12 mouse cellular contexts compared by ENCODE assay signal in the genomic region with DNA sequence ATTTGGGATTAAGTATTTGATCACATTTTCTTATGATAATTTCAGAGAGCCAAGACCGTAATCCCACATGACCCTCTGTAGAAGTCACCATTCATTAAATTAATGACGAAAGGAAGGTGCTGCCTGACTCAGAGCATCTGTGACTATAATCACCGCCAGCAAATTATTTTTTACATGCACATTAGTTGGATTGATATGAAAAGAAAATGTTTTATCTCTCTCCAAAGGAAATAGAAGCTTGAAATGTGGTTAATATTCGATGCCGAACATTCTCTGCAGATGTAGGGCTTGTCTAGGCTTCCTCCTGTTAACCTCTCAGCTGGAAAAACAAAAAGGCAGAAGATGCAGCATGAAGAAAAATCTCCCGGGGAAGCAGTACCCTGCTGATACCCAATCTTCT. TPM values are rescaled to one million over a fixed set of nuclear protein-coding genes. Genes with fewer than 3 reads are reported as not detected.
A peak's percentile ranks its signal among the peaks of the same experiment; 100 is the strongest.
DNase-seq lines count a peak whose midpoint lies in the region; ATAC-seq and TF ChIP-seq lines count a peak whose summit lies in the region.
"Had no signal": no experiment of that assay in that cellular context is flagged by ENCODE, and none has a peak within 500 bp of the region (broad histone marks: within the 10 kb centered on the region; RNA-seq: fewer than 3 reads in every experiment).

No protein-coding gene starts in this region.

- H3K36me3 ChIP-seq in forebrain, embryonic 15.5 days = no peaks in the 10 kb centered on the region
- no peaks in the 10 kb centered on the region for H3K36me3 ChIP-seq in forebrain, embryonic 12.5 days (replicated peaks)
- no peaks in the 10 kb centered on the region for H3K36me3 ChIP-seq in liver, postnatal 0 days (replicated peaks; ENCODE audit: insufficient read depth, low read length)
- no peaks in the 10 kb centered on the region for H3K36me3 ChIP-seq in liver, embryonic 12.5 days
- H3K36me3 ChIP-seq in hindbrain, embryonic 13.5 days = no peaks in the 10 kb centered on the region
- no peaks in the 10 kb centered on the region for H3K36me3 ChIP-seq in neural tube, embryonic 14.5 days (ENCODE audit: control insufficient read depth, insufficient read depth, low read length)
- H3K36me3 ChIP-seq: limb, embryonic 10.5 days; lung, embryonic 15.5 days had no signal

- H3K9ac ChIP-seq in forebrain, embryonic 15.5 days (replicated peaks) = no peak overlapping the region
- no peak overlapping the region for H3K9ac ChIP-seq in forebrain, embryonic 12.5 days
- H3K9ac ChIP-seq in liver, postnatal 0 days (replicated peaks) = peak overlapping the region; percentile 53; the same call in 1 of the 2 replicates
- no peak overlapping the region for H3K9ac ChIP-seq in liver, embryonic 12.5 days
- no peak overlapping the region for H3K9ac ChIP-seq in hindbrain, embryonic 13.5 days
- no peak overlapping the region for H3K9ac ChIP-seq in neural tube, embryonic 14.5 days (replicated peaks; ENCODE audit: low read depth, low read length)
- H3K9ac ChIP-seq: lung, embryonic 15.5 days had no signal

- whole genome bisulfite sequencing in forebrain, embryonic 15.5 days = 54% methylated on average over 6 of the region's 6 CpGs
- 66% methylated on average over 6 of the region's 6 CpGs for WGBS in forebrain, embryonic 12.5 days
- WGBS in liver, postnatal 0 days (ENCODE audit: insufficient replicate concordance) = 44% methylated on average over 6 of the region's 6 CpGs
- WGBS in liver, embryonic 12.5 days (ENCODE audit: insufficient replicate concordance) = 63% methylated on average over 6 of the region's 6 CpGs
- WGBS in hindbrain, embryonic 13.5 days = 38% methylated on average over 6 of the region's 6 CpGs
- WGBS in neural tube, embryonic 14.5 days = 34% methylated on average over 6 of the region's 6 CpGs

- H3K4me3 ChIP-seq in forebrain, embryonic 15.5 days = no peak overlapping the region
- no peak overlapping the region for H3K4me3 ChIP-seq in forebrain, embryonic 12.5 days (replicated peaks)
- no peak overlapping the region for H3K4me3 ChIP-seq in liver, postnatal 0 days (ENCODE audit: low read depth, low read length)
- H3K4me3 ChIP-seq in liver, embryonic 12.5 days = no peak overlapping the region
- no peak overlapping the region for H3K4me3 ChIP-seq in hindbrain, embryonic 13.5 days
- H3K4me3 ChIP-seq in neural tube, embryonic 14.5 days (ENCODE audit: low read depth, low read length) = no peak overlapping the region
- H3K4me3 ChIP-seq: limb, embryonic 10.5 days; lung, embryonic 15.5 days had no signal

- no peak for ATAC-seq in forebrain, embryonic 15.5 days (replicated peaks)
- ATAC-seq in forebrain, embryonic 12.5 days (ENCODE audit: low FRiP score) = no peak
- ATAC-seq in liver, postnatal 0 days = no peak
- ATAC-seq in liver, embryonic 12.5 days = no peak
- ATAC-seq in hindbrain, embryonic 13.5 days (ENCODE audit: low FRiP score) = no peak
- ATAC-seq in neural tube, embryonic 14.5 days (ENCODE audit: low read depth) = no peak
- ATAC-seq: inflammation-experienced regulatory T-cells, adult 6 months had no signal

- no peak for TF ChIP-seq CTCF in liver, postnatal 0 days (IDR thresholded peaks at IDR 0.05; ENCODE audit: low read depth)

- DNase-seq in liver, postnatal 0 days = no peak
- no peak for DNase-seq in layer of hippocampus, postnatal 14 days (ENCODE audit: low spot score in 2 of 2)
- no peak for DNase-seq in embryo, embryonic 11 days
- DNase-seq: thymus, adult 2 months had no signal

- peaks cover 4% of the 10 kb centered on the region; the same call in 1 of the 2 replicates for H3K27me3 ChIP-seq in forebrain, embryonic 15.5 days
- H3K27me3 ChIP-seq in forebrain, embryonic 12.5 days = peaks cover 87% of the 10 kb centered on the region
- no peaks in the 10 kb centered on the region for H3K27me3 ChIP-seq in liver, postnatal 0 days (ENCODE audit: insufficient read depth, low read length)
- peaks cover 23% of the 10 kb centered on the region for H3K27me3 ChIP-seq in liver, embryonic 12.5 days (replicated peaks)
- H3K27me3 ChIP-seq in hindbrain, embryonic 13.5 days = peaks cover 3% of the 10 kb centered on the region; the same call in 1 of the 2 replicates
- no peaks in the 10 kb centered on the region for H3K27me3 ChIP-seq in neural tube, embryonic 14.5 days (ENCODE audit: control insufficient read depth, insufficient read depth, low read length)
- H3K27me3 ChIP-seq: lung, embryonic 15.5 days had no signal

- peak overlapping the region; percentile 13; the same call in 1 of the 2 replicates for H3K27ac ChIP-seq in forebrain, embryonic 15.5 days (replicated peaks)
- no peak overlapping the region for H3K27ac ChIP-seq in forebrain, embryonic 12.5 days
- H3K27ac ChIP-seq in liver, postnatal 0 days (ENCODE audit: low read depth) = peak overlapping the region; percentile 45; the same call in 1 of the 2 replicates
- no peak overlapping the region for H3K27ac ChIP-seq in liver, embryonic 12.5 days
- peak overlapping the region; percentile 76 for H3K27ac ChIP-seq in hindbrain, embryonic 13.5 days
- peak overlapping the region; percentile 55; the same call in 1 of the 2 replicates for H3K27ac ChIP-seq in neural tube, embryonic 14.5 days (ENCODE audit: low read depth, low read length)
- H3K27ac ChIP-seq: lung, embryonic 15.5 days had no signal

- H3K4me2 ChIP-seq in forebrain, embryonic 15.5 days (replicated peaks) = no peak overlapping the region
- H3K4me2 ChIP-seq in forebrain, embryonic 12.5 days = no peak overlapping the region
- H3K4me2 ChIP-seq in liver, postnatal 0 days (ENCODE audit: low read depth, low read length) = peak overlapping the region; percentile 52
- H3K4me2 ChIP-seq in liver, embryonic 12.5 days = no peak overlapping the region
- H3K4me2 ChIP-seq in hindbrain, embryonic 13.5 days = peak overlapping the region; percentile 6; the same call in 1 of the 2 replicates
- H3K4me2 ChIP-seq in neural tube, embryonic 14.5 days (ENCODE audit: low read depth, low read length) = no peak overlapping the region
- H3K4me2 ChIP-seq: lung, embryonic 15.5 days had no signal

- H3K4me1 ChIP-seq in forebrain, embryonic 15.5 days = peaks cover 10% of the 10 kb centered on the region
- peaks cover 9% of the 10 kb centered on the region for H3K4me1 ChIP-seq in forebrain, embryonic 12.5 days
- H3K4me1 ChIP-seq in liver, postnatal 0 days (ENCODE audit: insufficient read depth) = peaks cover 29% of the 10 kb centered on the region
- peaks cover 52% of the 10 kb centered on the region for H3K4me1 ChIP-seq in liver, embryonic 12.5 days
- H3K4me1 ChIP-seq in hindbrain, embryonic 13.5 days (replicated peaks) = peaks cover 19% of the 10 kb centered on the region
- peaks cover 14% of the 10 kb centered on the region for H3K4me1 ChIP-seq in neural tube, embryonic 14.5 days (ENCODE audit: control insufficient read depth, insufficient read depth, low read length)

- H3K9me3 ChIP-seq in forebrain, embryonic 15.5 days = no peaks in the 10 kb centered on the region
- H3K9me3 ChIP-seq in forebrain, embryonic 12.5 days = peaks cover 8% of the 10 kb centered on the region; the same call in 1 of the 2 replicates
- no peaks in the 10 kb centered on the region for H3K9me3 ChIP-seq in liver, postnatal 0 days (ENCODE audit: low read length)
- peaks cover 5% of the 10 kb centered on the region for H3K9me3 ChIP-seq in liver, embryonic 12.5 days (replicated peaks)
- 0 out of 2 replicates have a peak, but pooled peaks cover 5% of the 10 kb centered on the region for H3K9me3 ChIP-seq in hindbrain, embryonic 13.5 days
- H3K9me3 ChIP-seq in neural tube, embryonic 14.5 days (ENCODE audit: control insufficient read depth, low read length) = no peaks in the 10 kb centered on the region
- H3K9me3 ChIP-seq: limb, embryonic 10.5 days; lung, embryonic 15.5 days had no signal

- TF ChIP-seq EP300 in liver, postnatal 0 days (IDR thresholded peaks at IDR 0.05; ENCODE audit: low read depth) = no peak

RNA-seq across cellular contexts. Expression of a gene that starts 54.2 kb away (rescaled TPM):
- 0.65 and 1.1 TPM in 2 replicates for polyA plus RNA-seq in forebrain, embryonic 15.5 days (2015; fragmentation: Nextera tagmentation; extraction: Ambion mirVana)
- polyA plus RNA-seq in forebrain, embryonic 12.5 days (2016; fragmentation: Nextera tagmentation; extraction: Ambion mirVana) = 1.1 and 2.9 TPM in 2 replicates
- 30.3 and 33.0 TPM in 2 replicates for polyA plus RNA-seq in liver, postnatal 0 days (2015; fragmentation: Nextera tagmentation; extraction: Ambion mirVana)
- polyA plus RNA-seq in liver, embryonic 12.5 days (2016; fragmentation: Nextera tagmentation; extraction: Ambion mirVana) = 4.7 and 4.8 TPM in 2 replicates
- polyA plus RNA-seq in hindbrain, embryonic 13.5 days (2015; fragmentation: Nextera tagmentation; extraction: Ambion mirVana) = 1.8 and 2.3 TPM in 2 replicates
- polyA plus RNA-seq in neural tube, embryonic 14.5 days (2014; fragmentation: Nextera tagmentation; extraction: Ambion mirVana) = 0.39 and 0.80 TPM in 2 replicates
- under 1 TPM; 0.67 to 0.97 TPM for total RNA-seq in layer of hippocampus, postnatal 14 days (2021)
- polyA plus RNA-seq: inflammation-experienced regulatory T-cells, adult 6 months had no signal

RNA-seq across cellular contexts. Expression of a gene that starts 55.4 kb away (rescaled TPM):
- 7.6 and 8.0 TPM in 2 replicates for polyA plus RNA-seq in forebrain, embryonic 15.5 days (2015; fragmentation: Nextera tagmentation; extraction: Ambion mirVana)
- polyA plus RNA-seq in forebrain, embryonic 12.5 days (2016; fragmentation: Nextera tagmentation; extraction: Ambion mirVana) = 13.7 and 15.8 TPM in 2 replicates
- polyA plus RNA-seq in liver, postnatal 0 days (2015; fragmentation: Nextera tagmentation; extraction: Ambion mirVana) = 4.6 and 5.1 TPM in 2 replicates
- polyA plus RNA-seq in liver, embryonic 12.5 days (2016; fragmentation: Nextera tagmentation; extraction: Ambion mirVana) = 7.7 and 7.9 TPM in 2 replicates
- 6.2 and 7.2 TPM in 2 replicates for polyA plus RNA-seq in hindbrain, embryonic 13.5 days (2015; fragmentation: Nextera tagmentation; extraction: Ambion mirVana)
- polyA plus RNA-seq in neural tube, embryonic 14.5 days (2014; fragmentation: Nextera tagmentation; extraction: Ambion mirVana) = 10.0 and 10.3 TPM in 2 replicates
- 10 to 100 TPM; 23.2 to 25.0 TPM for total RNA-seq in layer of hippocampus, postnatal 14 days (2021)

Comparison
In these comparisons a context has a peak if more than half of its experiments do, and no peak if none do; other contexts are left out.
1. H3K27ac ChIP-seq: peak in forebrain, embryonic 15.5 days (single experiment), liver, postnatal 0 days (single experiment), hindbrain, embryonic 13.5 days (single experiment) and neural tube, embryonic 14.5 days (single experiment); none in forebrain, embryonic 12.5 days (single experiment) and liver, embryonic 12.5 days (single experiment).
2. H3K4me2 ChIP-seq: peak in liver, postnatal 0 days (single experiment) and hindbrain, embryonic 13.5 days (single experiment); none in forebrain, embryonic 15.5 days (single experiment), forebrain, embryonic 12.5 days (single experiment), liver, embryonic 12.5 days (single experiment) and neural tube, embryonic 14.5 days (single experiment).